Comparison of ENCODE assay signal across 1 mouse cellular context in the genomic region with DNA sequence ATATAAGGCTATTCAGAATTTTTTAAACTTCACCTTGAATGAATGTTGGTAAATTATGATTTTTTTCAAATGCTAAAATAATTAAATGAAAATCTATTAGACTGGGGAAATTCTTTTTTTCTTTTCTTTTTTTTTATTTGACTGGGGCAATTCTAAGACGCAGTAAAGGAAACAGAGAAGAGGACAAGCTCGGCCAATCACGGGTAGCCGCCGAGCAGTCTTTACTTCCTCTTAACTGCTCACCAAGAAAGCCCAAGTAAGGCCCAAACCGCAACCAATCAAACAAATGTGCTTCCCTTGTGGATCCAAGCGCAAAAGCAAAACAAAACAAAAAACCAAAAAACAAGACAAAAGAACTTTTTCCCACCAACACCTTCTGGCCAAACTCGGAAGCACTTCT.
TF ChIP-seq lines count a peak whose summit lies in the region.

No protein-coding gene starts in this region.

TF ChIP-seq in CH12.LX, 34 proteins besides CTCF, POLR2A, EP300 and RAD21 (continued from another document):
- no peak for TF ChIP-seq NRF1 (IDR thresholded peaks at IDR 0.05; ENCODE audit: low read depth, low read length)
- no peak; the same call in 1 of the 2 replicates for TF ChIP-seq JUND (conservative IDR thresholded peaks at IDR 0.05; ENCODE audit: low read depth, low read length)
- no peak for TF ChIP-seq ETS1 (conservative IDR thresholded peaks at IDR 0.05; ENCODE audit: low read depth, low read length)
- no peak for TF ChIP-seq TCF12 (IDR thresholded peaks at IDR 0.05; ENCODE audit: low read depth, low read length)
- TF ChIP-seq E2F4 (IDR thresholded peaks at IDR 0.05; ENCODE audit: insufficient replicate concordance, low read depth, low read length): no peak
- no peak for TF ChIP-seq SIN3A (IDR thresholded peaks at IDR 0.05; ENCODE audit: low read length)
- no peak for TF ChIP-seq IRF4 (IDR thresholded peaks at IDR 0.05; ENCODE audit: low read depth, low read length)
- no peak for TF ChIP-seq HCFC1 (IDR thresholded peaks at IDR 0.05; ENCODE audit: low read depth, low read length)
- TF ChIP-seq MEF2A (IDR thresholded peaks at IDR 0.05; ENCODE audit: borderline replicate concordance, low read depth, low read length): no peak
